In genomic region chr13:67060161-67060785, GRCm38 (mm10) we compare ENCODE assay signal across 8 mouse cellular contexts. TPM values are rescaled to one million over a fixed set of nuclear protein-coding genes. Genes with fewer than 3 reads are reported as not detected.
A peak's percentile ranks its signal among the peaks of the same experiment; 100 is the strongest.
DNase-seq lines count a peak whose midpoint lies in the region; ATAC-seq and TF ChIP-seq lines count a peak whose summit lies in the region.

No protein-coding gene starts in this region.

- H3K27ac ChIP-seq in left cerebral cortex, adult 2 months: peak overlapping the region; percentile 85
- H3K27ac ChIP-seq in bone marrow macrophage, adult 2 months (ENCODE audit: insufficient read depth, low read depth, low read length): peak overlapping the region; percentile 78; the same call in 1 of the 2 replicates
- H3K27ac ChIP-seq in lung, embryonic 15.5 days: peak overlapping the region; percentile 90

- H3K4me2 ChIP-seq in lung, embryonic 15.5 days: peak overlapping the region; percentile 67

- H3K9ac ChIP-seq in lung, embryonic 15.5 days: peak overlapping the region; percentile 55

- intact Hi-C loops in left cerebral cortex, adult 2 months (cut with DNase I): loop anchor here (2.0 kb wide), 1 partner anchor 69 kb away; no protein-coding TSS in a partner anchor
- intact Hi-C loops in left cerebral cortex, postnatal 25 days (cut with DNase I): loop anchor here (2.0 kb wide), 3 partner anchors 21 to 69 kb away; partner anchors contain the start of gene Gm28557

- peak; percentile 14 to 30; a peak in 2 of 4 replicates for ATAC-seq in hematopoietic stem cell, adult 5-6 weeks (replicated peaks in 1 of 2; ENCODE audit: insufficient read depth in 1 of 2, low FRiP score in 2 of 2, low TSS enrichment in 1 of 2, low read depth in 1 of 2, poor library complexity in 2 of 2, severe bottlenecking in 2 of 2)
- ATAC-seq in lung, embryonic 15.5 days (ENCODE audit: borderline replicate concordance, extremely low read depth, low FRiP score, low TSS enrichment): peak; percentile 56

- WGBS in lung, embryonic 15.5 days: 3% methylated on average over 12 of the region's 12 CpGs

- H3K4me1 ChIP-seq in bone marrow macrophage, adult 2 months (ENCODE audit: control insufficient read depth, insufficient read depth, low read length): peaks cover 4% of the 10 kb centered on the region
- peaks cover 5% of the 10 kb centered on the region; the same call in 1 of the 2 replicates for H3K4me1 ChIP-seq in lung, embryonic 15.5 days

- no peaks in the 10 kb centered on the region for H3K27me3 ChIP-seq in lung, embryonic 15.5 days
- no peaks in the 10 kb centered on the region for H3K27me3 ChIP-seq in splenic B cell, adult 2 months (ENCODE audit: control insufficient read depth, insufficient read depth, low read length, poor library complexity, severe bottlenecking)

- H3K36me3 ChIP-seq in lung, embryonic 15.5 days: no peaks in the 10 kb centered on the region
- no peaks in the 10 kb centered on the region for H3K36me3 ChIP-seq in splenic B cell, adult 2 months (ENCODE audit: control insufficient read depth, insufficient read depth, low read length, poor library complexity, severe bottlenecking)

- no peaks in the 10 kb centered on the region for H3K9me3 ChIP-seq in lung, embryonic 15.5 days

- TF ChIP-seq CTCF in left cerebral cortex, adult 2 months (IDR thresholded peaks at IDR 0.05): no peak
- no peak for TF ChIP-seq CTCF in bone marrow macrophage, adult 2 months (IDR thresholded peaks at IDR 0.05; ENCODE audit: low read depth, low read length)

- no peak for TF ChIP-seq POLR2A in bone marrow macrophage, adult 2 months (IDR thresholded peaks at IDR 0.05; ENCODE audit: borderline replicate concordance, low read depth, low read length)

- H3K4me3 ChIP-seq in left cerebral cortex, adult 2 months: peak overlapping the region; percentile 56
- H3K4me3 ChIP-seq in bone marrow macrophage, adult 2 months (ENCODE audit: insufficient read depth, low read length): peak overlapping the region; percentile 74
- H3K4me3 ChIP-seq in lung, embryonic 15.5 days: peak overlapping the region; percentile 71

- DNase-seq in left cerebral cortex, adult 2 months (ENCODE audit: extremely low spot score in 1 of 2, low spot score in 2 of 2): no peak
- no peak for DNase-seq in left cerebral cortex, postnatal 25 days (ENCODE audit: low spot score in 2 of 2)
- DNase-seq in splenic B cell, adult 2 months (ENCODE audit: low read depth, low spot score): peak; percentile 3
- no peak for DNase-seq in ovary, postnatal 36 days (ENCODE audit: low spot score)
- no peak for DNase-seq in urinary bladder, adult 2 months (ENCODE audit: low spot score)

RNA-seq across cellular contexts. Expression of gene Zfp712, which starts 0.7 kb away (rescaled TPM):
- total RNA-seq in left cerebral cortex, adult 2 months (2021): 1 to 10 TPM; 4.3 to 4.7 TPM
- total RNA-seq in left cerebral cortex, postnatal 25 days (2021): 1 to 10 TPM; 5.3 to 6.4 TPM
- polyA plus RNA-seq in bone marrow macrophage, adult 2 months (2012; ENCODE audit: insufficient read depth, insufficient read length, missing spikeins): 0.83 and 1.4 TPM in 2 replicates
- total RNA-seq in hematopoietic stem cell, adult 5-6 weeks (2017): 5.5 and 8.1 TPM in 2 replicates
- polyA plus RNA-seq in lung, embryonic 15.5 days (2015; fragmentation: Nextera tagmentation; extraction: Ambion mirVana): 3.7 TPM in 2 replicates
- 1.4 and 1.5 TPM in 2 replicates for polyA plus RNA-seq in urinary bladder, adult 2 months (2012; rRNA removed)

RNA-seq across cellular contexts. Expression of gene Zfp708, which starts 37.5 kb away (rescaled TPM):
- 1 to 10 TPM; 2.2 to 2.4 TPM for total RNA-seq in left cerebral cortex, adult 2 months (2021)
- 1 to 10 TPM; 2.3 to 2.5 TPM for total RNA-seq in left cerebral cortex, postnatal 25 days (2021)
- polyA plus RNA-seq in bone marrow macrophage, adult 2 months (2012; ENCODE audit: insufficient read depth, insufficient read length, missing spikeins): not detected in 2 replicates
- 7.6 and 10.3 TPM in 2 replicates for total RNA-seq in hematopoietic stem cell, adult 5-6 weeks (2017)
- 5.0 and 5.5 TPM in 2 replicates for polyA plus RNA-seq in lung, embryonic 15.5 days (2015; fragmentation: Nextera tagmentation; extraction: Ambion mirVana)
- 2.7 and 3.3 TPM in 2 replicates for polyA plus RNA-seq in urinary bladder, adult 2 months (2012; rRNA removed)

RNA-seq across cellular contexts. Expression of gene Gm28557, which starts 48.1 kb away (rescaled TPM):
- total RNA-seq in left cerebral cortex, adult 2 months (2021): 1 to 10 TPM; 1.9 to 3.2 TPM
- 1 to 10 TPM; 2.0 to 2.2 TPM for total RNA-seq in left cerebral cortex, postnatal 25 days (2021)
- polyA plus RNA-seq in bone marrow macrophage, adult 2 months (2012; ENCODE audit: insufficient read depth, insufficient read length, missing spikeins): 6.2 and 7.1 TPM in 2 replicates
- 0.20 and 9.9 TPM in 2 replicates for total RNA-seq in hematopoietic stem cell, adult 5-6 weeks (2017)
- 3.4 and 3.5 TPM in 2 replicates for polyA plus RNA-seq in lung, embryonic 15.5 days (2015; fragmentation: Nextera tagmentation; extraction: Ambion mirVana)
- 4.8 and 6.3 TPM in 2 replicates for polyA plus RNA-seq in urinary bladder, adult 2 months (2012; rRNA removed)

RNA-seq across cellular contexts. Expression of gene Rslcan18, which starts 55.8 kb away (rescaled TPM):
- total RNA-seq in left cerebral cortex, adult 2 months (2021): under 1 TPM; 0.29 to 0.44 TPM
- total RNA-seq in left cerebral cortex, postnatal 25 days (2021): under 1 TPM; 0.30 to 0.69 TPM
- 0.90 and 1.5 TPM in 2 replicates for polyA plus RNA-seq in bone marrow macrophage, adult 2 months (2012; ENCODE audit: insufficient read depth, insufficient read length, missing spikeins)
- 0.38 and 0.89 TPM in 2 replicates for total RNA-seq in hematopoietic stem cell, adult 5-6 weeks (2017)
- 0.16 and 0.39 TPM in 2 replicates for polyA plus RNA-seq in lung, embryonic 15.5 days (2015; fragmentation: Nextera tagmentation; extraction: Ambion mirVana)
- 0.40 and 0.66 TPM in 2 replicates for polyA plus RNA-seq in urinary bladder, adult 2 months (2012; rRNA removed)
